Mouse (Mus musculus): ENCODE results near the gene Ksr2.

DNA sequence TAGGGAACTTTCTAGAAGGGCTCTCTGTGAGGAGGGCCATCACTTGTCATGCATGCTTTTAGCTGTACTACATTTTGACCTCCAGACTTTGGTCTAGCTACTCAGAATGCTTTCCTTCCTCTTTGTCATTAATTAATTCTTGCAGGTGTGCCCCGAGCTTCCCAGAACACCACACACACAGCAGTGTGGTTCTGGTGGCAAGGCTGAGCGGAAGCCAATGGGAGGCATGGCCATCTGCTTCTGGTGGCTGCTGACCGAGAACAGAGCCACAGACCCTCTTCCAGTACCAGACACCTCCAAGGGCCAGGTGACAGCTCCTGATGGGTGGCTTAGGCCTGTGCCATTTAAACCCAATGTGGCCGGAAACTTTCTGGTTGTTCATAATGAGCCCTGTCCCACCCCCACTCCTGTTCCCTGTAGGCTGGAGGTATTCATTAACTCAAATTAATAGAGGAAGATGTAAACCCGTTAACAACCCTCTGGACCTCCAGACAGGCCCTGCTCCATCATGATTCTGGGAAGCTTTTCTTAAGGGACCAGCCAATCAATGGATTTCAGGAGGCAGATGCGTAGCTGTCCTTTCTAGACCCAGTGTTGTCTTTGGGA is 155.5 kb downstream of the Ksr2 start:
- no peak for TF ChIP-seq MYC (IDR thresholded peaks at IDR 0.05; ENCODE audit: low read depth, low read length)
- no peak for TF ChIP-seq TBP (conservative IDR thresholded peaks at IDR 0.05; ENCODE audit: low read depth, low read length)
